Mouse (Mus musculus) midbrain, postnatal 0 days (tissue): ENCODE measurements around the gene Tns1. TPM values are rescaled to one million over a fixed set of nuclear protein-coding genes. Genes with fewer than 3 reads are reported as not detected.

Experiments used
- ATAC-seq: fragments of 200-750 bp; cut with Nextera tagmentation; 2 replicates; pipeline ENCODE4 v1.8.0; 2017; ENCODE audit warnings: moderate number of reproducible peaks, mild to moderate bottlenecking, moderate TSS enrichment, moderate library complexity; ENCODE audit not compliant: low FRiP score
- DNase-seq: peaks from one replicate; pipeline ENCODE4 v3.0.0-alpha.2; 2015; ENCODE audit warnings: low spot score
- H3K27ac ChIP-seq: fragments of 300-500 bp; sonication (generic); 2 replicates; pipeline ENCODE4 v1.5.1; 2014; ENCODE audit warnings: low read depth, mild to moderate bottlenecking, low read length, mixed read lengths
- H3K27me3 ChIP-seq: fragments of 300-500 bp; sonication (generic); 2 replicates; pipeline ENCODE4 v1.6.1; 2014; ENCODE audit warnings: low read length, control low read depth, mixed read lengths; ENCODE audit not compliant: insufficient read depth
- H3K36me3 ChIP-seq: fragments of 300-500 bp; sonication (generic); 2 replicates; pipeline ENCODE4 v1.6.1; 2014; ENCODE audit warnings: low read length, control low read depth, mixed read lengths; ENCODE audit not compliant: insufficient read depth
- H3K4me1 ChIP-seq: fragments of 300-500 bp; sonication (generic); 2 replicates; pipeline ENCODE4 v1.6.1; 2014; ENCODE audit warnings: mild to moderate bottlenecking, control low read depth, antibody characterized with exemption, low read length, mixed read lengths; ENCODE audit not compliant: insufficient read depth
- H3K4me2 ChIP-seq: fragments of 300-500 bp; sonication (generic); 2 replicates; pipeline ENCODE4 v1.6.1; 2014; ENCODE audit warnings: low read depth, mild to moderate bottlenecking, low read length, mixed read lengths; ENCODE audit not compliant: poor library complexity, severe bottlenecking
- H3K4me3 ChIP-seq: fragments of 300-500 bp; sonication (generic); 2 replicates; pipeline ENCODE4 v1.5.1; 2014; ENCODE audit warnings: low read depth, mild to moderate bottlenecking, low read length, moderate library complexity
- H3K9ac ChIP-seq: fragments of 300-500 bp; sonication (generic); replicated peaks from 2 replicates; pipeline ENCODE4 v1.6.1; 2014; ENCODE audit warnings: mild to moderate bottlenecking, low read length, moderate library complexity, mixed read lengths; ENCODE audit not compliant: poor library complexity, severe bottlenecking
- H3K9me3 ChIP-seq: fragments of 300-500 bp; sonication (generic); 2 replicates; pipeline ENCODE4 v1.6.1; 2016; ENCODE audit warnings: low read length, control low read depth
- CTCF ChIP-seq: IDR thresholded peaks from 2 replicates; pipeline ENCODE4 v1.5.1; 2016; ENCODE audit warnings: antibody characterized with exemption, mild to moderate bottlenecking
- WGBS: fragments of 180-500 bp; shearing (Covaris S2); extraction: QIAGEN DNeasy Blood & Tissue Kit; methylation state at CpG from one replicate; pipeline ENCODE4 v1.1.7; 2014; 5-methylcytosine and 5-hydroxymethylcytosine counted together
- polyA plus RNA-seq: library from polyadenylated mRNA; unstranded; fragments of >200 nt; fragmentation: Nextera tagmentation; extraction: Ambion mirVana; gene quantifications from 2 replicates; pipeline ENCODE4 v1.2.1, GENCODE M21; 2015
- total RNA-seq: library from RNA; depleted of rRNA; stranded (reverse); fragments of >200 nt; gene quantifications from 2 replicates; pipeline ENCODE4 v1.2.3, GENCODE M21; 2014

Tns1 gene
- total and polyA plus RNA-seq, 2 experiments from 2014 or later = 9.8 to 31.5 TPM

DNA sequence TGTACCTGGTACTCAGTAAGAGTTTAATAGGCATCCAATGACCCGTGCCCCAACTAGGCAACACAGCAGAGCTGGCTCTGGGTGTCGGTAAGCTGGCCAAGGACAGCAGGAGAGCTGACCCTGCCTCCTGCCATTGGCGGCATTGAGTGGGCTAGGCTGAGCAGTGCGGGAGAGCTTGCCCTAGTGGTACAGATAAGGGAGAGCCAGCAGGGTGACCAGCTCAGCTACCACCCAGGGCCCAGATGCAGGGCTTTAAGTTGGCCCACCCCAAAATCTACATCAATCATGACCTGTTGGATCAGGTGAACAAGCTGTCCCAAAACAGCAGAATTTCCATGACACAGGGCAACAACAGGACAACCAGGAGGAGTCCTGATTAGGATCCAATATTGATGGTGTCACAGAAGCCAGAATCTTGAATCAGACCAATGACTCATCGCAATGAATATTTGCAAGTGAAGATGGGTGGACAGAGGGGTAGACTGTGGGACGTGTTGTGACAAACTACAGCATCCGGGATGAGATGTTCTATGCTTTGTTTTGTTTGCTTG lies 54.2 kb downstream of the Tns1 start:
- no peak overlapping the region for H3K4me3 ChIP-seq
- H3K9me3 ChIP-seq = no peaks in the 10 kb centered on the region
- H3K9ac ChIP-seq = no peak overlapping the region
- H3K27me3 ChIP-seq = peaks cover 18% of the 10 kb centered on the region
- no peak overlapping the region for H3K27ac ChIP-seq
- no peaks in the 10 kb centered on the region for H3K4me1 ChIP-seq
- WGBS = 75% methylated on average over 7 of the region's 7 CpGs
- DNase-seq = no peak
- no peak for ATAC-seq
- no peak for TF ChIP-seq CTCF
- H3K4me2 ChIP-seq = no peak overlapping the region
- no peaks in the 10 kb centered on the region for H3K36me3 ChIP-seq

DNA sequence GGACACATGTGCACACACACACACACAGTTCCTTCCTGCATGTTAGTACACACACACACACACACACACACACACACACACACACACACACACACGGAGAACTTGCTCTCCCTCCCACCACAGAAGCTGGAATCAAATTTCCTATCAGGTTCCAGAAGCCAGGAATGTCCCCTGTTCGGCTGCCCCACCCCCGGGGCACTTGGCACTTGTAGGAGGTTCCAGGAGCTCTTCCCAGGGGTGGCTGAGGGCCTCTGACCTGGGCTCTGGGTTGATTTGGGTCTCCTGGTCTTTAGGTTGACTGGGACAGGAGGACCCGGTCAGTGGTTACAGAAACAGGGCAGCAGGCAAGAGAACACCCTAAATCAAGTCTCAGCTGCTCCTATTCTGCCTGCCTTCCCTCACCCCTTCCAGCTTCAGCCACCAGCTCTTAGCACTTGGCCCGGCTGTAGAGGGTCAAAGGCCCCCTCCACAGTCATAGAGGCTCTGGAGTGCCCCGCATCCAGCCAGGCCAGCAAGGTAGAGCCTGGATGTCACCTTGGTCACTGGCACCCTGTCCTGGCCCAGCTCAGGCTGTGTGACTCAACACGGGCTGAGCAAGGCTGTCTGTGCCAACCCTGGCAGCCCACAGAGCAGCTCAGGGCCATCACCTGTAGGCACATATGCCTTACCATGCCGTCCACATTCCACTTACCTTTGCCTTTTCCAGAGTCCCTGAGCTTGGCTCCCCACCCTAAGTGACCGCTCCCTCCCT lies 55.0 kb downstream of the Tns1 start:
- Histone ChIP-seq H3K4me2 (no peak overlapping the region), H3K27ac (no peak overlapping the region), H3K36me3 (no peaks in the 10 kb centered on the region), H3K4me1 (no peaks in the 10 kb centered on the region), H3K9ac (no peak overlapping the region), H3K9me3 (no peaks in the 10 kb centered on the region), H3K27me3 (peaks cover 18% of the 10 kb centered on the region), H3K4me3 (no peak overlapping the region)
- 51% methylated on average over 9 of the region's 9 CpGs for WGBS
- ATAC-seq (peak; percentile 36; the same call in 1 of the 2 replicates), DNase-seq (no peak)
- no peak for TF ChIP-seq CTCF

DNA sequence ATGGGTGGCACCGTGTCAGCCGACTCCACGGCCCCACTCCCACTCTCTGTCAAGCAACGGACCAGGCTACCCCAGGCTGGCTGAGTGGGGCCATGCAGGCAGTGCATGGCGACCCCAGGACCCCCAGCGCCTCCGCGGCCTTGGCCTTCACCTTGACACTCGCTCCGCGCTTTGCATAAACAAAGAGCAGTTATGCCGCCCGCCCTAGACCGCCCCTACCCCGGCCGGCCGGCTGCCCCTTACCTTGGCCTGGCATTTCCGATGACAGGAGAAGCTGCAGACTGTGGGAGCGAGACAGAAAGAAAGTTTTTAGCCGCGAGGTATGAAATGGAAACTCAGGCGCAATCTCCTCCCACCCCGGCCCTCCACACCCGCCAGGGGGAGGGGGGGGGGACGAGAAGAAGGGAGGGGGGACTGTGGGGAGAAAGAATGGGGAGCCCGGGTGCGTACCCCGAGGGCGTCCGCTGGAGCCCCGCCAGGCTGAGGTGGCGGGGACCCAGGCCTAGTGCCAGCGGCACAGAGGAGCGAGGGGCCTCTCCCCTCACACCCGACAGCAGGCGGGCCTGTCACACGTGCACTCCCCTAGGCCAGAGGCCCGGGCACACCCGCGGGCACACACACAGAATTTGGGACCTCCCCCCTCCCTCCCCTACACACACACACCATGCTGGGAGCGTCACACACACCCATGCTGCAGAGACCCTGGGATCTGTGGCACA lies 55.7 kb downstream of the Tns1 start:
- Histone ChIP-seq H3K4me3 (peak overlapping the region; percentile 27; the same call in 1 of the 2 replicates), H3K4me1 (no peaks in the 10 kb centered on the region), H3K27ac (no peak overlapping the region), H3K9me3 (no peaks in the 10 kb centered on the region), H3K36me3 (no peaks in the 10 kb centered on the region), H3K4me2 (peak overlapping the region; percentile 45), H3K27me3 (peaks cover 18% of the 10 kb centered on the region), H3K9ac (no peak overlapping the region)
- DNase-seq (no peak), ATAC-seq (peak; percentile 32; the same call in 1 of the 2 replicates)
- TF ChIP-seq CTCF = no peak
- 7% methylated on average over 35 of the region's 41 CpGs for WGBS

DNA sequence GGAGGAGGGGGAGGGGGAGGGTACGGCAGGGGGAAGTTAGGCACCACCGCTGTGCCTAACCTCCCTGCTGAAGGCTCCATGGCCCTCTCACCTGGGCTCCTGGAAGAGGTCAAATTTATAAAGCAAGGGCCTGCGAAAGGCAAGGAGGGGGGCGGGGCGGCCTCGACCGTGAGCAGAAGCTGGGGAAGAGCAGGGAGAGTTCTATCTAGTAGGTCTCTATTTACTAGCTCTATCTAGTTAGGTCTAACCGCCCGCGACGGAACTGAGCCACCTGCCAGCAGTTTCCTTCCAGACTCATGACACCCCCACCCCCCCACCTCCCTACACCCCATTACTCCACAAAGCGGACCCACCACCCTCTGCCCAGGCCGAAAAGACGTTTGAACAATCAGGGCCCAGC lies 56.4 kb downstream of the Tns1 start:
- WGBS = 30% methylated on average over 14 of the region's 14 CpGs
- DNase-seq (no peak), ATAC-seq (no peak)
- H3K9me3 ChIP-seq = no peaks in the 10 kb centered on the region
- H3K4me2 ChIP-seq = peak overlapping the region; percentile 45
- no peaks in the 10 kb centered on the region for H3K4me1 ChIP-seq
- H3K4me3 ChIP-seq = no peak overlapping the region
- peaks cover 18% of the 10 kb centered on the region for H3K27me3 ChIP-seq
- no peak for TF ChIP-seq CTCF
- H3K9ac ChIP-seq = no peak overlapping the region
- no peaks in the 10 kb centered on the region for H3K36me3 ChIP-seq
- H3K27ac ChIP-seq = no peak overlapping the region

DNA sequence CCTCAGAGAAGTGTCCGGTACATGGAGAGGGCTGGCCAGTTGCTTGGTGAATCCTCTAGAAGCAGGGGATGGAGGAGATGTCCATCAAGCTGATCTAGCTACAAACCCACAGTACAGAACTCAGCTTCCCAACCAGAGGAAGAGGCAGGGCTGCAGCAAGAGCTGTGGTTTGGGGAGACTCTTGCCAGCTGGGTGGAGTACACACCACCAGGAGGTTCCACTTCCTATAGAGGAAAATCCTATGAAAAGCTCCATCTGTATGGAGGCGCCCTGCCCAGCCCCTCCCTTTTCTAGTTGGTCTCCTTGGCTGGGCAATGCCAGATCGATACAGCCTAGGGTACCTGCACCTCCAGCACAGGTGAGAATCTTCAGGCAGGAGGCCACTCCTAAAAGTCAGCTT lies 57.7 kb downstream of the Tns1 start:
- 77% methylated on average over 3 of the region's 3 CpGs for WGBS

DNA sequence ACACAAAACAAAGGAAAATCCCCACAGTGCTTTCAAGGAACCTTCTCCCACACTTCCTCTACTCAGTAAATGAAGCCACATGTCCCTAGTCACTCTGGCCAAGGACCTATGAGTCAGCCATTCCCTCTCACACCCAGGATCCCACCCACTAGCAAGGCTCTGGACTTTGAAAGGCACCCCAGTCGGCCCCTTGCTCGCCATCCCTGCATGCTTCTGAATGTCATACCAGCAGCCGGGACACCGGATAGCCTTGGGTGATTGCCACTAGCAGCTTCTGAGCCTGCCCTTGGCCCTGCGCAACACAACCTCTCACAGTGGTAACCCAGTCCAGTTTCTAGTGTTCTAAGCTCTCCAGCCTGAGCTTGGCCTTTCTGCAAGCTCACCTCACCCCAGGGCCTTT lies 58.2 kb downstream of the Tns1 start:
- no peaks in the 10 kb centered on the region for H3K4me1 ChIP-seq
- ATAC-seq = no peak
- TF ChIP-seq CTCF = no peak
- DNase-seq = no peak
- H3K9me3 ChIP-seq = no peaks in the 10 kb centered on the region
- H3K4me2 ChIP-seq = no peak overlapping the region
- no peak overlapping the region for H3K27ac ChIP-seq
- peaks cover 18% of the 10 kb centered on the region for H3K27me3 ChIP-seq
- 92% methylated on average over 5 of the region's 5 CpGs for WGBS
- no peaks in the 10 kb centered on the region for H3K36me3 ChIP-seq
- H3K4me3 ChIP-seq = no peak overlapping the region
- no peak overlapping the region for H3K9ac ChIP-seq

More for the DNA sequence above, 57.7 kb downstream of the Tns1 start:
- Histone ChIP-seq H3K27ac (no peak overlapping the region), H3K27me3 (peaks cover 18% of the 10 kb centered on the region), H3K9ac (no peak overlapping the region), H3K4me2 (no peak overlapping the region), H3K4me3 (no peak overlapping the region), H3K4me1 (no peaks in the 10 kb centered on the region), H3K9me3 (no peaks in the 10 kb centered on the region), H3K36me3 (no peaks in the 10 kb centered on the region)
- TF ChIP-seq CTCF = no peak
- no peak for ATAC-seq
- DNase-seq = no peak
